Mouse (Mus musculus): ENCODE data around the gene Chek2.
A peak's percentile ranks its signal among the peaks of the same experiment; 100 is the strongest.
"Not testable (repeated sequence)": the region's sequence is repeated elsewhere in the genome, so short reads cannot be mapped to it uniquely, and the experiment has no call there.

The Chek2 gene

DNA sequence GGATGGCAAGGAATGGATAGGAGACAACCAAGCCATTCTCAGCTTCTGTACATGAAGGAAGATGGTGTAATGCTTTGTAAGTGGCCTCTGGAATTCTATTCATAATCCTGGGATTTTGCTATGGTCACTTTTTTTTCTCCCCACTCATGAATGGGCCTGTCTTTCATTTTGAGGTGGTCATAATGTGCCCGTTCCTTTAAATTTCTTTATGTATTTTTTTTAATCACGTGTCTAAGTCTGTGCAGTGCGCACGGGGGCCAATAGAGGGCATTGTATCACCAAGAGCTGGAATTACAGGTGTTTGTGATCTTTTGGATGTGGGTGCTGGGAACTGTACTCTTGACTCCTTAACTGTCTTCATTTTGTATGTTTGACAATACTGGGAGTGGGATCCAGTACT is 686 bp downstream of the Chek2 start:
- DNase-seq: peak; percentile 72

DNA sequence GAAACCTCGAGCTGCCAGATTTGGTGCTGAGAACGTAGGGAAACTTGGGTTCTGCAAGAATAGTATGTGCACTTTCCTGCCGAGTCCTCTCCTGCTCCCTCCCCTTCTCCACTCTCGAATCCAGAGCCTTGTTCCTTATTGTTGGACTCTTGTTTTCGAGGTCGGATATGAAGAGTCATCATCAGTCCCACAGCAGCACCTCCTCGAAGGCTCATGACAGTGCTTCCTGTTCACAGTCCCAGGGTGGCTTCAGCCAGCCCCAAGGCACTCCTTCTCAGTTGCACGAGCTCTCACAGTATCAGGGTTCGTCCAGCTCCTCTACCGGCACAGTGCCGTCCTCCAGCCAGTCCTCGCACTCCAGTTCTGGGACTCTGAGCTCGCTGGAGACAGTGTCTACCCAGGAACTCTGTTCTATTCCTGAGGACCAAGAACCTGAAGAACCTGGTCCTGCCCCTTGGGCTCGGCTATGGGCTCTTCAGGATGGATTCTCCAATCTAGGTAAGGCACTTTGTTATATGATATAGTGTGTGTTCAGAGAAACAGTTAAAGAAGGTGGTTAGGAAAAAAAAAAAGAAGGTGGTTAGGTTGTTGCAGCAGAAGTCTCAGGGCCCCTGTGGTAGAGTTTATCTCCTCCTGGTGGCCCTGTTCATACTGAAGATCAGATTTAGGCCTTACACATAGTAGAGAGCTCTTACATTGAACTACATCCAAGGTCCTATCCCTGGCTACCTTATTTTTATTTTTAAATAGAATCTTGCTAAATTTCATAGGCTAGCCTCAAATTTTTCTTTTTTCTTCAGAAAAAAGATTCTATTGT is 1.5 kb downstream of the Chek2 start:
- DNase-seq: no peak

DNA sequence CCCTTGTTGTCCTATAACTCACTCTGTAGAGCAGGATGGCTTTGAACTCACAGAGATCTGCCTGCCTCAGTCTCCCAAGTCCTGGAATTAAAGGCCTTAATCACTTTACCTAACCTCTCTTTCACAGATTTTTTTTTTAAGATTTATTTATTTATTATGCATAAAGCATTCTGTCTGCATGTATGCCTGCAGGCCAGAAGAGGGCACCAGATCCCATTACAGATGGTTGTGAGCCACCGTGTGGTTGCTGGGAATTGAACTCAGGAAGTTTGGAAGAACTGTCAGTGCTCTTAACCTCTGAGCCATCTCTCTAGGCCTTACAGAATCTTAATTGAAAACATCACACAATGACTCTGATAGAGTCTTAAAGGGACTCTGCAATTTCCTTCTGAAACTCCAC is 13.2 kb downstream of the Chek2 start:
- no peak for DNase-seq

DNA sequence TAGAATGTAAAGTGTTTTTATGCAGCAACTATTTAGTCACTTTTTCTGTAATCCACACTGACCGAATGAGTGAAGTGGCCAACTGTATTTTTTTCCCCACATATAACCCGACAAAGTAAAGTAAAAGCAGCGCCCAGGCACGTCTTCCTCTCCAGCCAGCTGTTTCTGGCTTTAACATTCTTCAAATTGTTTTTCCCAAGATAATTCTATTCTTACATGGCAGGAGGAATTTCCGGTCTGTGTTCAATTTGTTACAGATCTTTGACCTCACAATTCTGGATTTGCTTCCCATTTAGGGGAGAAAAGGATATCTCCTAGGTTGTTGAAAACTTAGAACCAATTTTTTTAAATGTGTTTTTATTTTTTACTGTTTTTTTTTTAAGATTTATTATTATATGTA is 17.3 kb downstream of the Chek2 start:
- peak; percentile 53 for DNase-seq

DNA sequence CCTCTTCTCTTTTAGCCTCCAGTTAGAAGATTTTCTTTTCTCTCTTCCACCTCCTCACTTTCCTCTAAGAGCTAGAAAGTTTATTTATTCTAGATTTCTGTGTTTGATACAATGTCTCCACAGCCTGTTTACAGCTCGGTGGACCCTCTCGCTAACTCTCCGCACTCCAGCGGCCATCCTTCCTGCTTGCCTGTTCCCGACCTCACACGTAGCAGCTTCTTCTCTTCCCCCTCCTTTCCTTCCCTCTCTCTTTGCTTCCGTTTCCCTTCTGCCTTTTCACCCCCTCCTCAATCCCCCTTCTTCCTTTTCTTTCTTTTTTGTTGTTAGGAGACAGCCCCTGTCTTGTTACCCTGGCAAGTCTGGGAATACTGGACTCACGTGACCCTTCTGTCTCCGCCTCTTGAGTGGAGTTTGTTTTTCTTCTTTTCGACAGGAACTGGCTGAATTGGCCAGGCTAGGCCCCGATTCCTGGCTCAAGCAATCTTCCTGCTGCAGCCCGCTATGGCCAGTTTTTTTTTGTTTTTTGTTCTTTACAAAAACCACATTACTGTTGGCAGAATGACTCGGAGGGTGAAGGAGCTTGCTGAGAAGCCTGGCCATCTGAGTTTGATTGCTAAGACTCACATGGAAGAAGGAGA is 19.4 kb downstream of the Chek2 start:
- peak; percentile 82 for DNase-seq

DNA sequence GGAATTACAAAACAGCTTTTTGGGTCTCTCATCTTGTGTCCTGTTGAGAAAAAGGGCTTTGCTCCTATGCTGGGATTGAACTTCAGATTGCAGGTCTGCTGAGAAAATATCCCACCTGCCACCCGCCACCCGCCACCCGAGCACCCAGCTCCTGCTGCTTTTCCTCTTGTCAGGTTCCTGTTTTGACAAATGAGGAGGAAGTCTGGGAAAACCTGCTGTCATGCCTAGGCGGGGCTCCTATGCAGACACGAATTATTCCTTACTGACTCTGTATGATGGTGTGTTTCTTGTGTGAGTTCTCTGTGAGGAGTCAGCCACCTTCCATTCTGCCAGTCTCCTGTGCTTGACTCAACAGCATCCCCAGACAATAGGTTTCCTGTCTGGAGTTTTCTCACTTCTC is 20.7 kb downstream of the Chek2 start:
- no peak for DNase-seq

DNA sequence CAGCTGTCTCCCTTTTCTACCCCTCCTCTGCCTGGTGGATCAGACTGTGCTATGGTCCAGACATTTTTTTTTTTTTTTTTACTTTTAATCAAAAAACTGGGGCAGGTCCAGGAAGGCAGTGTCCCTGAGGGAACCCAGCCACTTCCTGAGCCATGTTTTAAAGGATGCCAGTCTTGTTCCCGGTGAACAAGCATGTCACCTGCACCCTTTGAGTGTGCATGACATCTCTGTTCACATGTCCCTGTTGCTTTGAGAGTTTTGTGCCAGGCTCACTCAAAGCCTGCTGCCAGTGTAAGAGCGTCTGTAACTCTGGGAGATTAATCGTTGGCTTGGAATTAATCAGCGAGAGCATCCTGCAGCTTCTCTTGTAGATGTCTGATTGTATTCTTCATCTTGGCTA is 28.7 kb downstream of the Chek2 start:
- DNase-seq: no peak

DNA sequence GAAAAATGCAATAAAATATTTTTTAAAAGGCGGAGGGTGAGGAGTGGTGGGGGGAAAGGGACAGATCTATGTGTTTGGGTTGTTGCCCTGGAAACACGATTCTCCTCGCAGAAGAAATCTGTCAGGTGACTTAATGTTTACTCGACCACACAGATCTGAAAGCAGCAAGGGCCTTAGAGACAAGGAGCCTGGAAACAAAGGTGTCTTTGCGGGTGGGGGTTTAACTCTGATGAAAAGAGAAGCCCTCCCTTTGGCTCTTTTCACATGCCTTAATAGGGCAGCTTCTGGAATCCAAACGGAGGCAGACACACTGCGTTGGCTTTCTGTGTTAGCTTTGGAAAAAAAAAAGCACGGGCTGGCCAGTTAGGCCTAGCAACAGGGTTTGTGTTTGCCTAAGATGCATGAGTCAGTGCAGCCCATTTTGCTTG is 29.5 kb downstream of the Chek2 start:
- DNase-seq: no peak

DNA sequence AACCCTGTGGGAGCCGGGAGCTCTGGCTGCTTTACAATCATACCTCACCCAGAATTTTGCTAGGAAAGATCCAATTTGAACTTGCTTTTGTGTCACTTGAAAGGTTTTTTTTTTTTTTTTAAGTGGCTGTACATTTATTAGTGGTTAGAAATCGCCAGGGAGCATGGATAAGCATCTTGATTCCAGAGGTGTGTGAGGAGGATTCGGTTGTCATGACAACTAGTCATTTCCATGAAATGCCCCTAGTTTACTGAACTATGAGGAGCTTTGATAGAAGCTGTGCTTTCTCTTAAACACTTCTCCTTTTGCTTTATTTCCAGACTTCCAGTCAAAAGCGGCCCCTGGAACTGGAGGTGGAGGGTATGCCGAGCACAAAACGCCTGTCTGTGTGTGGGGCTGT is 33.4 kb downstream of the Chek2 start:
- DNase-seq: no peak

DNA sequence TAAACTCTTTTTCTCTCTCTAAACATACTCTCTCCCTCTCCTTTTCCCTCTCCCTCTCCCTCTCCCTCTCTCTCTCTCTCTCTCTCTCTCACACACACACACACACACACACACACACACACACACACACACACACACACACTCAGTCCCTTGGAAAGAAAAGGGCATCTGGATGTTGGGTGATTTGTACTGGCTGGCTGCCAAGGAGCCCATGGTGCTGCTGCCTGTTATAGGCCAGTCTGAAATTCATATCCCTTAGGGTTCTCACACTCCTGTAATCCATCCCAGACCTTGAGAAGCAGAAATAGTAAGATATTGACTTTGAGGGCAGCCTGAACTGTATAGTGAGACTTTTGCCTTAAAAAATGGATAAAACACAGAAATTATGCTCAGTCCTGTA is 34.9 kb downstream of the Chek2 start:
- DNase-seq: no peak

DNA sequence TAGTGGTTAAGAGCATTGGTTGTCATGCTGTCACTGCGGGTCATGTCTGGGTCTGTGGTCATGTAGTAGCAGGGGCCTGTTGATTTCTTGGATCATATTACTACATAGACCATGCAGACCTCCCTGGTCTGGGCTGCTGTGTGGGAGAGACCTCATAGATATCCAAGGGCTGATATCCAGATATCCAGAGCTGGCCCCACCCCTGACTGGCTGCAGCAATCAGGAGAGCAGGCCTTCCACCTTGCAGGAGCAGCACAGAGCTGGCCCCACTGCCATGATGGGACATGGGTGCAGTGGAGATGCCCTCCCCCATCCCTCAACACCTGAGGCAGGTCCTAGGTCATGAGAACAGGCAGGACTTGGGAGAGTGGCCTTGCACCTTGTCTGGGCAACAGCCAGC is 35.5 kb downstream of the Chek2 start:
- no peak for DNase-seq

DNA sequence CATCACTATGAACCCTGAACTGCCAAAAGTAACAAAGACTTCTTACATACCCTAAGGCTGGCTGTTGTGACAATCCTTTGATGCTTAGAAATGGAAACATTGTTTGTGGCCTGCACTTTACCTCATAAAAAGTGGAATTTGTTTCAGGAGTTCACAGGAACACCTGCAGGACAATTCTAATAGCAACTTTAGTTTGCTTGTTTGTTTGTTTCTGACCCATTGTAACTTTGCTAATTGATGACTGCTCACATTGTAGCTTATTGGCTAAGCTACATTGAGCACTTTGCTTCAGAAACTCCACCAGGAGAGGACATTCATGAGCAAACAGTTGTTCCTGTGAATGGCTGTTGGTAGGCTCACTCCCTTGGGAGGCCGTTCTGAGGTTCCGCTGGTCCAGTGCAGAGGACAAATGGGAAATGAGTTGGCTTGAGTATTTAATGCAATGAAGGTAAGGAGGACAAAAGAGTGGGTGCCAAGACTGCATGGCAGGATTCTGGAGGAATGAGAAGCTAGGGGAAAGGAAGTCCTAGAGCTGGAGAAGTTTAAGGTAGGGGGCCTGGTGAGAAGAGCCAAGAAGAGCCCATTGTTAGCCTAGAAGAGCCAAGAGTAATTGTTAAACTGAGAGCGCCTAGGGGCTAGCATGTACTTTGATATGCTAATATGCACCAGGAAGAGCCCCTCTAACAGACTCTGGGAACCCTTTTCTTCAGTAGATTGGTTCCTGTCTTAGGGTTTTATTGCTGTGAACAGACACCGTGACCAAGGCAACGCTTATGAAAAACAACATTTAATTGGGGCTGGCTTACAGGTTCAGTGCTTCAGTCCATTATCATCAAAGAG is 38.1 kb downstream of the Chek2 start:
- no peak for DNase-seq

DNA sequence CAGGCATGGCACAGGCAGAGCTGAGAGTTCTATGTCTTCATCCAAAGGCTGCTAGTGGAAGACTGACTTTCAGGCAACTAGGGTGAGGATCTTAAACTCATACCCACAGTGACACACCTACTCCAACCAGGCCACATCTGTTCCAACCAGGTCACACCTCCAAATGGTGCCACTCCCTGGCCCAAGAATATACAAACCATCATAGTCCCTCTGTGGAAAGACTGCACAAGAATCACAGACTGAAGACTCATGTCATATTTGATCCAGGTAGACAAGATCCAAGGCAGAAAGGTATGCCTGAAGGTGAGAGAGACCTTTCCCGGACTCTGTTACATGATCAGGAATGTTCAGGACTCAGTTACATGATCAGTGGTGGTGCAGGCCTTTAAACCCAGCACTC is 38.7 kb downstream of the Chek2 start:
- not testable (repeated sequence) for DNase-seq

DNA sequence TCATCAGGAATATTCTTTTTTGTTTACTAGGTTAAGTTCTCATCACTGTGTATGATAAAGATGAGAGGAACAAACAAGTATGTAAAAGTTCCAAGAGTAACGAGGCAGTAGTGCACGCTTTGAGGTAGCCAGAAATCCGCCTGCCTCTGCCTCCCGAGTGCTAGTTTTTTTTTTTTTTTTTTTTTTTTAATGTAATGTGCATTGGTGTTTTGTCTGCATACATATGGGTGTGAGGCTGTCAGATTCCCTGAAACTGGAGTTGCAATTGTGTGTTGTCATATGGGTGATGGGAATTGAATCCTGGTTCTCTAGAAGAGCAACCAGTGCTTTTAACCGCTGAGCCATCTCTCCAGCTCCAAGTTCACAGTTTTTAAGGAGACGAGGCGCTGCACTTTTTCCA is 39.3 kb downstream of the Chek2 start:
- no peak for DNase-seq

DNA sequence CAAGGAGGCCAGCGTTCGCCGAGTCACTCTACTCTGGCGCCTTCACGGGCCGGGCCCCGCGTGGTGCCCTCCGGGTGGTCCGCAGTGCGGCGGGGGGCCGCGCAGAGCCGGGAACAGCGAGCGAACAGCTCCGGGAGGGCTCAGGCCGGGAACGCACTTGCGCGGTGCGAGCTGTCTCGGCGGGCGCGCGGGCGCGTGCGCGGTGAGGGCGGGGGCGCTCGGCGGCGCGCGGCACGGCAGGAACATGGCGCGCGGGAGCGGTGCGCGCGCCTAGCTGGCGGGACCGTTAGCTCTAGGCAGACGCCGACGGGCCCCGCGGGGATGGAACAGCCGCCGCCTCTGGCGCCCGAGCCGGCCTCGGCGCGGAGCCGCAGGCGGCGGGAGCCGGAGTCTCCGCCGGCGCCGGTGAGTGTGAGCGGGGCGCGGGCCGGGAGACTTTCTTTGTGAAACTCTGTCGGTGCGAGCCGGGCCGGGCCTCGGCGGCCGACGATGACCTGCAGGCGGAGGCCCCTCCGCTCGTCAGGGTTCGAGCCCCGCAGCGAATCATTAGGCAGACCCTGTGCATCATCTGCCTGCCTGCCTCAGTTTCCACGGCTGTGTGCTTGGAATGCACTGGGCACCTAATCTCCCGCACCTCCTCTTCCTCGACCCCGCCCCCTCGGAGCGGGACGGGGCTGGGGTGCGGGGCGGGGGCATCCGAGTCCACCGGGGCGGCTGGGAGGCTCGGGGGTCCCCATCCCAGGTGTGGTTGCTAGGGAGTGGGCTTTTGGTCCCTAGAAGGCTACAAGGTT is 40.0 kb downstream of the Chek2 start, which contains the start of gene Ttc28:
Gene Ttc28, plus strand, starts transcription at position 220 of the 791 bp plus-strand sequence.
- DNase-seq: peak; percentile 79

DNA sequence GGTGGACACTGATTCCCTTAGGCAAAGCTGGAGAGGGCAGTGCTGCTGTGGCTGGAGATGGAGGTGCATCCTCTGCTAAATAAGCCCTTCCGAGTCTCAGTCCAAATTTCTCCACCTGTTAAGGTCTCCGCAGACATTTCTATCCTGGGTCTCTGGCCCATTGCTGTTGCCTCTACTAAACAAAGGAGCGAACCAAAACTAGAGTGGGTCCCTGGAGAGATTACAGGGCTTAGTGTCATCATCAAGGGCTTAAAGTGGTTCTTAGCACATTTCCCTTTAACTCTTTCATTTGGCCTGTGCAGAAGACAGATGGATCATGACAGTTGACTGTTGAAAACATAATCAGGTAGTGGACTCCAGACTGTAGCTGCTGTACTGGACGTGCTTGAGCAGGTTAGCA is 48.8 kb downstream of the Chek2 start:
- no peak for DNase-seq

DNA sequence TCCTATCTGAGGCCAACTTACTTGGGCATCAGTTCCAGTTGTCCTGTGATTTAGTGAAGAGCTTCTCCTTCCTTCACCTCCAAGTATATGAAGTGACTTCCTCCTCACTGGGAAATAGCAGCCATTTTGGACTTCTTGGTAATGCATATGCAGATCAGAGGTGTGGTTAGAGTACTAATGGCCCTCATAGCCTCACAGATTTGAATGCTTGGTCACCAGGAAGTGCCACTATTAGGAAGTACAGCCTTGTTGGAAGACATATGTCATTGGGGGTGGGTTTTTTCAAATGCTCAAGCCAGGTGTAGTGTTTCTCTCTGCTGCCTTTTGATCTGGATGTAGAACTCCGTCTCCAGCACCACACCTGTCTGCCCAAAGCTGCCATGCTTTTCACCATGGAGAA is 50.2 kb downstream of the Chek2 start:
- no peak for DNase-seq

DNA sequence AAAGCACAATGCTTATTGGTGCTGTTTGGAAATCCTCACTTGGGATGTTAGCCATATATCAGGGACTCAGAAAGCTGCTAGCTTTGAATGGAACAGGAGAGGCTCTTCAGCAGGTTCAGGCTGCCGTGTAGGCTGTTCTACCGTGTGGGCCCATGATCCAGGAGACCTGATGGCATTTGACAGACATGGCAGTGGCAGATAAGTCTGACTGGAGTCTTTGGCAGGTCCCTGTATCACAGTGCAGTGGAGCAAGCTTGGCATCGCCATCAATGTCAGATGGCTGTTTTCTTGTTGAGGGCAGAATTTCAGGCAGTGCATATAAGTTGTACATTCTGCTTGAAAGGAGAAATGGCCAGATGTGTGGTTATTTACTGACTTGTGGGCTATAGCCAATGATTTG is 50.8 kb downstream of the Chek2 start:
- no peak for DNase-seq

DNA sequence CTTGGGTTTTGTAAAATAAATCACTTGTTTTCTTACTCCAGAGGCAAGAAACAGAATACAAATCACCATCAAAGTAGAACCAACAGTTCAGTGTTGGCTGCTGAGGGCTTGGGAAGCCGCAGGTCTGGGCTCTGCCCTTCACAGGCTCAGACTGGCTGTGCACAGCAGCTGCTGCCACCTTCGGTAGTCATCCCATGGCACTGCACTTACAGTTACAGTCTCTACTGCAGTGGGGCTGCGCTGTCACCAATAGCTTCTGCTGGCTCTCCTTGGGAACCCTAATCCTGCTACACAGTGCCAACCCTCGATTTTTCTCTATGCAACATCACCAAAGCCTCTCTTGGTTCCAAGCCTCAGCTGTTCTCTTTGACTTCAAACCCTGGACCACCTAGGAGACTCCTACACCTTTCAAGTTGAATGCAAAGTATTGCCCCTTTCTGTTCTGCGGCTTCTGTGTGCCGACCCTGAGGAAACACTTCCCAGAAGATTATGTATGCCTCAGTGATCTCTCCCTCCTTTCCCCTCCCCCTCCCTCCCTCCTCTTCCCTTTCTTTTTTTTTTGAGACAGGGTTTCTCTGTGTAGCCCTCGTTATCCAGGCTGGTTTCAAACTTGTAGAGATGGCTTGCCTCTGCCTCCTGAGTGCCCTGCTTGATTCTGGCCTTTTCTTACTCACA is 57.5 kb downstream of the Chek2 start:
- no peak for DNase-seq

DNA sequence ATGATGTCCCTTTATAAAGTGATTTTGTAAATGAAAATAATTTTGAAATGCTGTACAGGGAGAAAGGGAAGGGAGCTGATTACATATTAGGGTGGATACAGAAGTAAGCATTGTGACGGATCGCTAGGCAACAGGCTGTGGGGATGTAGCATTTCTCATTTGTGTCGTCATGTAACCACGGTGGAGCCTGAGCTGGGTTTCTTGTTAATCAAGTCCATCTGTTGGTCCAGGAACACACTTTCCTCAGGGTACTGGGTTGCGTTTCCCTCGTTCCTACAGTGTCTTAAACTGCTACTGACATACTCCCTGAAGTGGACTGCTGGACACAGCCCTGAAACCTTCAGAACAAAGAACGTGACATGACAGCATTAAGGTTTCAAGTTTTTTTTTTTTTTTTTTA is 58.4 kb downstream of the Chek2 start:
- no peak for DNase-seq

DNA sequence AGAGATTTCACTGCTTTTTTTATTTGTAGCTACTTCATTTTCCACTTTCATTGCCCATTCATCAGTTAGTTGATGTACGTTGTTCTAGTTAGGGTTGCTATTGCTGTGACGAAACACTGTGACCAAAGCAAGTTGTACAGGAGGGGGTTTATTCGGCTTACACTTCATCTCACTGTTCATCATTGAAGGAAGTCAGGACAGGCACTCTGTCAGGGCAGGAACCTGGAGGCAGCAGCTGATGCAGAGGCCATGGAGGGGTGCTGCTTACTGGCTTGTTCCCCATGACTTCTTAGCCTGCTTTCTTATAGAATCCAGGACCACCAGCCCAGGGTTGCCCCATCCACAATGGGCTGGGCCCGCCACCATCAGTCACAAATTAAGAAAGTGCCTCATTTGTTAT is 59.0 kb downstream of the Chek2 start:
- DNase-seq: no peak

DNA sequence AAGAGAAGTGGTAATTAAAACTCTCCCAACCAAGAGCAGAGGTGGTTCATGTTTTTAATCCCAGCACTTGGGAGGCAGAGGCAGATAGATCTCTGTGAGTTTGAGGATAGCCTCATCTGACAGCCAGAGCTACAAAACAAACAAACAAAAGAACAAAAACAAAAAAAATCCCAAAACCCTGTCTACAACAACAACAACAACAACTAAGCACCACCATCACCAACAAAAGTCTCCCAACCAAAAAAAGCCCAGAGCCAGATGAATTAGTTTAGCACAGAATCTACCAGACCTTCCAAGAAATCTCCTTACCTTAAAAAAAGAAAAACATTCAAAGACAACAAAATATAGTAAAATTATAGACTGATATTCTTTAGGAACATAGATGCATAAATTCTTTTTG is 60.6 kb downstream of the Chek2 start:
- DNase-seq: no peak

Measured in kidney, adult 9 months (tissue).